ENCODE assay signal across 8 mouse cellular contexts in genomic region chr5:143757755-143758443, GRCm38 (mm10). TPM values are rescaled to one million over a fixed set of nuclear protein-coding genes. Genes with fewer than 3 reads are reported as not detected.
DNase-seq lines count a peak whose midpoint lies in the region; ATAC-seq lines count a peak whose summit lies in the region.

No protein-coding gene starts in this region.

- no peaks in the 10 kb centered on the region for H3K4me1 ChIP-seq in hindbrain, embryonic 11.5 days (replicated peaks; ENCODE audit: control insufficient read depth, insufficient read depth, low read length)

- 25% methylated on average over 28 of the region's 28 CpGs for WGBS in hindbrain, embryonic 11.5 days

- peak overlapping the region; percentile 51 for H3K4me2 ChIP-seq in hindbrain, embryonic 11.5 days (replicated peaks; ENCODE audit: low read depth, low read length)

- no peaks in the 10 kb centered on the region for H3K9me3 ChIP-seq in hindbrain, embryonic 11.5 days (ENCODE audit: control insufficient read depth, low read length)

- H3K27me3 ChIP-seq in hindbrain, embryonic 11.5 days (ENCODE audit: control insufficient read depth, insufficient read depth, low read length): no peaks in the 10 kb centered on the region

- H3K27ac ChIP-seq in hindbrain, embryonic 11.5 days (ENCODE audit: low read depth, low read length): no peak overlapping the region

- H3K36me3 ChIP-seq in hindbrain, embryonic 11.5 days (ENCODE audit: control insufficient read depth, insufficient read depth, low read length): no peaks in the 10 kb centered on the region

- peak; percentile 93 for ATAC-seq in hindbrain, embryonic 11.5 days (ENCODE audit: low FRiP score)

- H3K9ac ChIP-seq in hindbrain, embryonic 11.5 days (ENCODE audit: low read depth, low read length): peak overlapping the region; percentile 52

- DNase-seq in MN1 (ENCODE audit: low spot score): peak; percentile 53
- DNase-seq in cerebellum, adult 9-11 months: peak; percentile 95
- DNase-seq in frontal cortex, adult 2 months (ENCODE audit: extremely low spot score in 1 of 2, low spot score in 1 of 2): peak; percentile 94 to 96
- DNase-seq in hindbrain, embryonic 11.5 days (ENCODE audit: low spot score): peak; percentile 85
- DNase-seq in layer of hippocampus, postnatal 10 days (ENCODE audit: low spot score in 2 of 2): peak; percentile 84 to 85
- DNase-seq in lung, postnatal 10 days: peak; percentile 95
- DNase-seq in ovary, postnatal 36 days (ENCODE audit: low spot score): peak; percentile 87
- peak; percentile 83 for DNase-seq in thymus, postnatal 25 days

- peak overlapping the region; percentile 40 for H3K4me3 ChIP-seq in hindbrain, embryonic 11.5 days (ENCODE audit: low read depth, low read length)

RNA-seq across cellular contexts. Expression of gene Usp42, which starts 25.8 kb away (rescaled TPM):
- polyA plus RNA-seq in frontal cortex, adult 2 months (2012; rRNA removed): 12.0 and 12.7 TPM in 2 replicates
- 29.6 and 30.9 TPM in 2 replicates for polyA plus RNA-seq in hindbrain, embryonic 11.5 days (2014; fragmentation: Nextera tagmentation; extraction: Ambion mirVana)
- total RNA-seq in layer of hippocampus, postnatal 10 days (2021): 10 to 100 TPM; 26.7 to 28.0 TPM

RNA-seq across cellular contexts. Expression of gene Eif2ak1, which starts 59.7 kb away (rescaled TPM):
- 32.2 and 33.1 TPM in 2 replicates for polyA plus RNA-seq in frontal cortex, adult 2 months (2012; rRNA removed)
- polyA plus RNA-seq in hindbrain, embryonic 11.5 days (2014; fragmentation: Nextera tagmentation; extraction: Ambion mirVana): 51.4 and 55.2 TPM in 2 replicates
- 10 to 100 TPM; 39.5 to 40.7 TPM for total RNA-seq in layer of hippocampus, postnatal 10 days (2021)
